Comparison of ENCODE assay signal across 17 mouse cellular contexts in the genomic region with DNA sequence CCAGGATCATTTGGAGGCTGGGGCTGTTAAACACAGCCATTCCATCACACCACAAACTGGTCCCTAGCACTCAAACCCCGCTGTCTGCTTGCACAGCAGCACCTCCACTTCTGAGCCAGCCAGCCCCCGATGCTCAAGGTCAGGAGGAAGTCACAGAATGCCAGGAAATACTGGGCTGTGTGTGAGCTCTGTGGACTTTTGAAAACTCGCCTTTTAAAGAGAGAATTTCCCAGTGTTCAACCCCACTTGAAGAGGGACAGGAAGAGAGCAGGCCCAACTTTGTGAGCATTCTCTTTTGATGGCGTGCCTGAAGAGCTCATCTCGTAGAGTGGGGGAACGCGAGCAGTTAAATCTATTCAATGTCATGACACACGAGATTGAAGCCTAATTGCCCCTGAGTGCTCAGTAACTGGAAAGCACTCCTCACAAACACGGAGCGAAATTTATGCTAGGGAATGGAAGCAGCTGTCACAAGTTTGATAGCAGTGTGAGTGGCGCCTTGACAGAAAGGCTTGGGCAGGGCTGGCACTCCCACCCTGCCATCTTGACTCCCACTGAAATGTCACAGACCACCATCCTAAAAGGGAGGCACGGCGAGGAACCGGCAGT.
"Had no signal": no experiment of that assay in that cellular context is flagged by ENCODE, and none has a peak within 500 bp of the region (broad histone marks: within the 10 kb centered on the region; RNA-seq: fewer than 3 reads in every experiment).

No protein-coding gene starts in this region.

- H3K9me3 ChIP-seq: limb, embryonic 13.5 days; midbrain, embryonic 10.5 days; neural tube, embryonic 15.5 days had no signal

- H3K4me2 ChIP-seq: limb, embryonic 13.5 days; neural tube, embryonic 15.5 days had no signal

- H3K36me3 ChIP-seq: neural tube, embryonic 15.5 days had no signal

- H3K27ac ChIP-seq: layer of hippocampus, adult 2 months; limb, embryonic 13.5 days; liver, embryonic 14.5 days; midbrain, embryonic 10.5 days; neural tube, embryonic 15.5 days had no signal

- H3K9ac ChIP-seq: limb, embryonic 13.5 days; liver, embryonic 14.5 days; neural tube, embryonic 15.5 days had no signal

- H3K4me3 ChIP-seq: layer of hippocampus, adult 2 months; limb, embryonic 13.5 days; midbrain, embryonic 10.5 days; myocyte; neural tube, embryonic 15.5 days had no signal

- ATAC-seq: lung, postnatal 0 days had no signal

- H3K27me3 ChIP-seq: limb, embryonic 13.5 days; neural tube, embryonic 15.5 days had no signal

- DNase-seq: kidney, postnatal 10 days; kidney, postnatal 4 days; left cerebral cortex, postnatal 4 days; lung, adult 18-20 months; lung, postnatal 4 days; midbrain, embryonic 14.5 days; right cerebral cortex, adult 18-20 months; right cerebral cortex, postnatal 25 days; thymus, adult 18-20 months; thymus, postnatal 14 days had no signal
